26 mouse cellular contexts compared by ENCODE assay signal in the genomic region with DNA sequence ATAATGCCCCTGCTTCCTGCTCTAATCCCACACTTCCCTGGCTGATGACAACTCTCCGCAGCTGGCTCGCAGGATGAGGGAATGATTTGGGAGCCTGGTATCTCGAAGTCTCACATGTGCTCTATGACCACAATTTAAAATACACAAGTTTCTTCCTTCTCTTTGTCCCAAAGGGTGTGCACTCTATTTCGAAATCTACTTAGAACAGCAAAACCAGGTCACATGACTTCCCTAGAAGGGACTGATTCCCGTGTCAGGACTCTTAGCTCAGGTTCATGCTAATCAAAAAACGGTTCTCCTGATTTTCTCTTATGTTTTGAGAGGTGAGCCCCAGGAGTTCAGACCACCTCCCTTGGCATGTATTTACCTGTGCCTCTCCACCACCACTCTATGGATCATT. TPM values are rescaled to one million over a fixed set of nuclear protein-coding genes. Genes with fewer than 3 reads are reported as not detected.
DNase-seq lines count a peak whose midpoint lies in the region; ATAC-seq and TF ChIP-seq lines count a peak whose summit lies in the region.
"Had no signal": no experiment of that assay in that cellular context is flagged by ENCODE, and none has a peak within 500 bp of the region (broad histone marks: within the 10 kb centered on the region; RNA-seq: fewer than 3 reads in every experiment).

No protein-coding gene starts in this region.

- no peak for ATAC-seq in intestine, embryonic 14.5 days (replicated peaks; ENCODE audit: low FRiP score, low TSS enrichment, low read depth)
- ATAC-seq in intestine, embryonic 15.5 days: no peak
- peak; percentile 37; the same call in 1 of the 2 replicates for ATAC-seq in common myeloid progenitor, adult 5-6 weeks (replicated peaks; ENCODE audit: low read depth, poor library complexity, severe bottlenecking)
- peak; percentile 60 for ATAC-seq in megakaryocyte progenitor cell, adult 5-6 weeks (replicated peaks; ENCODE audit: poor library complexity)
- ATAC-seq: activated CD4-positive, CD25-positive, alpha-beta regulatory T cell, adult 4 months; forebrain, embryonic 15.5 days; intestine, embryonic 16.5 days had no signal

- H3K36me3 ChIP-seq in intestine, embryonic 14.5 days (ENCODE audit: control insufficient read depth, insufficient read depth, low read length): no peaks in the 10 kb centered on the region
- H3K36me3 ChIP-seq in intestine, embryonic 15.5 days: no peaks in the 10 kb centered on the region
- H3K36me3 ChIP-seq: embryonic facial prominence, embryonic 12.5 days; forebrain, embryonic 12.5 days; forebrain, embryonic 15.5 days; heart, embryonic 10.5 days; heart, embryonic 13.5 days; hindbrain, embryonic 15.5 days had no signal

- H3K4me2 ChIP-seq in intestine, embryonic 14.5 days (ENCODE audit: low read length): no peak overlapping the region
- H3K4me2 ChIP-seq in intestine, embryonic 15.5 days (replicated peaks): no peak overlapping the region
- H3K4me2 ChIP-seq: embryonic facial prominence, embryonic 12.5 days; forebrain, embryonic 12.5 days; forebrain, embryonic 15.5 days; heart, embryonic 13.5 days; hindbrain, embryonic 15.5 days had no signal

- peaks cover 6% of the 10 kb centered on the region for H3K27me3 ChIP-seq in intestine, embryonic 14.5 days (replicated peaks; ENCODE audit: control insufficient read depth, insufficient read depth, low read length)
- H3K27me3 ChIP-seq in intestine, embryonic 15.5 days (replicated peaks): peaks cover 4% of the 10 kb centered on the region; the same call in 1 of the 2 replicates
- H3K27me3 ChIP-seq: forebrain, embryonic 15.5 days; hindbrain, embryonic 15.5 days had no signal

- H3K4me3 ChIP-seq in intestine, embryonic 14.5 days (ENCODE audit: low read depth, low read length): no peak overlapping the region
- H3K4me3 ChIP-seq in intestine, embryonic 15.5 days (replicated peaks): no peak overlapping the region
- H3K4me3 ChIP-seq in gastrocnemius, adult 2 months: no peak overlapping the region
- H3K4me3 ChIP-seq: embryonic facial prominence, embryonic 12.5 days; erythroblast, embryonic 14.5 days; forebrain, embryonic 12.5 days; forebrain, embryonic 15.5 days; heart, adult 2 months; heart, embryonic 10.5 days; heart, embryonic 13.5 days; hindbrain, embryonic 15.5 days had no signal

- no peak overlapping the region for H3K27ac ChIP-seq in intestine, embryonic 14.5 days (ENCODE audit: low read depth)
- H3K27ac ChIP-seq in intestine, embryonic 15.5 days: no peak overlapping the region
- H3K27ac ChIP-seq in gastrocnemius, adult 2 months: no peak overlapping the region
- H3K27ac ChIP-seq: embryonic facial prominence, embryonic 12.5 days; forebrain, embryonic 12.5 days; forebrain, embryonic 15.5 days; heart, adult 2 months; heart, embryonic 10.5 days; heart, embryonic 13.5 days; hindbrain, embryonic 15.5 days had no signal

- no peak overlapping the region for H3K9ac ChIP-seq in intestine, embryonic 14.5 days (ENCODE audit: low read length)
- no peak overlapping the region for H3K9ac ChIP-seq in intestine, embryonic 15.5 days
- H3K9ac ChIP-seq: embryonic facial prominence, embryonic 12.5 days; forebrain, embryonic 12.5 days; forebrain, embryonic 15.5 days; heart, embryonic 13.5 days; hindbrain, embryonic 15.5 days had no signal

- WGBS in intestine, embryonic 14.5 days: 55% methylated on average over 6 of the region's 6 CpGs
- 71% methylated on average over 6 of the region's 6 CpGs for WGBS in intestine, embryonic 15.5 days

- TF ChIP-seq CTCF in gastrocnemius, adult 2 months (IDR thresholded peaks at IDR 0.05): no peak

- peak; percentile 6 for DNase-seq in intestine, embryonic 14.5 days (ENCODE audit: low spot score)
- peak; percentile 33 for DNase-seq in 416B (ENCODE audit: low read depth)
- no peak for DNase-seq in gastrocnemius, adult 2 months
- DNase-seq: adrenal gland, adult 8-10 months; adrenal gland, postnatal 25 days; cerebellum, adult 11-12 months; cerebellum, adult 8-10 months; cerebellum, postnatal 10 days; cerebellum, postnatal 36 days; gastrocnemius, postnatal 10 days; gastrocnemius, postnatal 36 days; heart, adult 2 months; heart, postnatal 14 days; heart, postnatal 4 days had no signal

- intact Hi-C loops in gastrocnemius, adult 2 months (cut with DNase I): no loop called here

- no peaks in the 10 kb centered on the region; the same call in 1 of the 2 replicates for H3K4me1 ChIP-seq in intestine, embryonic 14.5 days (replicated peaks; ENCODE audit: control insufficient read depth, insufficient read depth, low read length)
- peaks cover under 1% of the 10 kb centered on the region for H3K4me1 ChIP-seq in intestine, embryonic 15.5 days (replicated peaks)

- no peaks in the 10 kb centered on the region for H3K9me3 ChIP-seq in intestine, embryonic 14.5 days (ENCODE audit: control insufficient read depth, low read length)
- H3K9me3 ChIP-seq in intestine, embryonic 15.5 days: no peaks in the 10 kb centered on the region
- H3K9me3 ChIP-seq: embryonic facial prominence, embryonic 12.5 days; forebrain, embryonic 12.5 days; forebrain, embryonic 15.5 days; heart, embryonic 10.5 days; heart, embryonic 13.5 days; hindbrain, embryonic 15.5 days had no signal

RNA-seq across cellular contexts. Expression of a gene that starts 5.1 kb away (rescaled TPM):
- polyA plus RNA-seq in intestine, embryonic 14.5 days (2014; fragmentation: Nextera tagmentation; extraction: Ambion mirVana): 6.9 and 9.1 TPM in 2 replicates
- polyA plus RNA-seq in intestine, embryonic 15.5 days (2015; fragmentation: Nextera tagmentation; extraction: Ambion mirVana): 4.5 and 6.2 TPM in 2 replicates
- total RNA-seq in common myeloid progenitor, adult 5-6 weeks (2017): 0.37 and 0.44 TPM in 2 replicates
- total RNA-seq in megakaryocyte progenitor cell, adult 5-6 weeks (2015): 0.17 TPM in 1 of 2 replicates, not detected in the other
- 0.10 TPM in 1 of 2 replicates, not detected in the other for total RNA-seq in megakaryocyte progenitor cell, adult 5-6 weeks (2017)
- total RNA-seq in gastrocnemius, adult 2 months (2021): 1 to 10 TPM in 1 of 2 experiments, under 1 TPM in 1; 0.64 to 2.4 TPM
- polyA plus RNA-seq: activated CD4-positive, CD25-positive, alpha-beta regulatory T cell, adult 4 months; erythroblast, embryonic 14.5 days had no signal

Comparison
In these comparisons a context has a peak if more than half of its experiments do, and no peak if none do; other contexts are left out.
1. ATAC-seq: peak in common myeloid progenitor, adult 5-6 weeks (single experiment) and megakaryocyte progenitor cell, adult 5-6 weeks (single experiment); none in intestine, embryonic 14.5 days (single experiment) and intestine, embryonic 15.5 days (single experiment).